Mouse (Mus musculus) CD4-positive, CD25-positive, alpha-beta regulatory T cell, adult 2 months (primary cell): ENCODE measurements at regions not wholly inside any gene's neighbourhood (a gene's known extent, or its start where the extent isn't known, plus 50 kb on each side); places are given as distances from the start of the nearest gene placed in this dataset.

Experiments
- DNase-seq: peaks from one replicate; pipeline ENCODE4 v3.0.0-alpha.2; 2012; ENCODE audit warnings: low read depth, low spot score

- no peak for DNase-seq
Observed at GRCm38 (mm10) chr8:89658998-89659944, 615.3 kb upstream of the Sall1 start.

GRCm38 (mm10) chr8:89655369-89655768 lies 611.4 kb upstream of the Sall1 start:
- no peak for DNase-seq

DNA sequence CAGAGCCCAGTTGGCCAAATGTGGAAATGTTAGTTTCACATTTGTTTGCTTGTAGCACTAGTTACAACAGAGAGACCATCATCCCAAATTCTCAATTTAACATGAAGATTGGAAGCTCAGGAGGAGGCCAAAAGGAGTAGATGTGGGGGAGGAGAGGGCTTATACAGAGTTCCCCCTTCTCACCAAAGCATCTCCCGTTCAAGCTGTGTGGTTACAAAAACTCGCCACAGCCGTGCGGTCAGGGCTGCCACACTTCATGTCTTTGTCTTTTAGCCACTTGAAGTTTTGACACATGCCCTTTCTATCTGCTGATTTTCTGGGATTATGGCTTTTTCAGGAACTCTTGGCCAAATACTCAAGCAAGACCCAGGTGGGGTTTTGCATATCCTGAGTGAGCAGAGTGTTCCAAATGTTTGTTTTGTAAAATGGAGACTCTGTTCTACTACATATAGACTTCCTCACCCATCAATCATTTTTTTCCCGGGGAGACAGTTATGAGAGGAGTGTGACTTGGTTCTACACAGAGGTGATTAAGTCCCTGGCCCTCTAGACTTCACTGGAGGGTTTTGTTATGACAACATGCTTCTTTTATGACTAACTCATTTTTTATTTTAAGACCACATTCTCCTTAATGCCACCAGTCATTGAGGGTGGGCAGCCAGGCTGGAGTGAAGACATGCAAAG lies 605.4 kb upstream of the Sall1 start:
- no peak for DNase-seq

GRCm38 (mm10) chr8:89646946-89647345 lies 603.0 kb upstream of the Sall1 start:
- no peak for DNase-seq

GRCm38 (mm10) chr8:89641339-89641738 lies 597.4 kb upstream of the Sall1 start:
- DNase-seq: no peak

DNA sequence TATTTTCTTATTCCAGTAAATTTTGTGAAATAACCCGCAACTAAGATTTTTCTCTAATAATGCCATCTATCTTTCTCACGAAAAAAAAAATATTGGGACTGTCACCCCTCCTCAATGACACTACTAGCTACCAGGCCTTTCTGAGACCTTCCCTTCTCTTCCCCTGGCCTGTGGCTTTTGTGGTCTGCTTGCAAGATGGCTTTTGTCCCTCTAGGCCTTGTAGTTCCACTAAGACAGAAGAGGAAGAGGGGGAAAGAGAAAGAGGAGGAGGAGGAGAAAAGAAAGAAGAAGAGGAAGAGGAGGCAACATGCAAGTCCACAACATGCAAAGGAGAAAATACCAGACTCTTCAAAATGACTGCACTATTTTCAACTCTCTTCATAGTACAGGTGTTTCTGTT lies 590.9 kb upstream of the Sall1 start:
- DNase-seq: no peak

- DNase-seq: no peak
Observed at GRCm38 (mm10) chr8:89632304-89632703, 588.3 kb upstream of the Sall1 start.

GRCm38 (mm10) chr8:89630540-89630939 lies 586.6 kb upstream of the Sall1 start:
- no peak for DNase-seq

- DNase-seq: no peak
Observed at GRCm38 (mm10) chr8:89618089-89618488, 574.1 kb upstream of the Sall1 start.

GRCm38 (mm10) chr8:89615863-89616558 lies 572.0 kb upstream of the Sall1 start:
- no peak for DNase-seq

DNA sequence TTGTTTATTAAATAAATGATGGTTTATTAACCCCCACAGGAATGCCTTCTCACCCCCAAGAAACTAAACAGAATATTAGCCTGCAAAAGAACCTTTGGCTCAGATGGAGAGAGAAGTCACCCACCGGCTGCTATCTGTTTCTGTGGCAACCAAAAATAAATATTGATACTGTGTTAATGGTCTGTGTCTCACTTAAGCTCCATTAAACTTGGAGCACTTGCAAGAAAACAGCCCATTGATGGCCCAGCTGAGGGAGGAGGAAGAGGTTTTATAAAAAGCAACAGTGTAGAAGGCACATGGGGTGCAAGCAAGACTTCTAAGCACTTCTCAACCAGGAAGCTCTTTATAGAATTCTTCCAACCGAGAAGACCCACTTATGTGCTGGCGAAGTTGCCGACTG lies 565.1 kb upstream of the Sall1 start:
- no peak for DNase-seq

GRCm38 (mm10) chr8:89605905-89606468 lies 562.0 kb upstream of the Sall1 start:
- no peak for DNase-seq

- no peak for DNase-seq
Observed at GRCm38 (mm10) chr8:89604461-89604860, 560.5 kb upstream of the Sall1 start.

- DNase-seq: no peak
Observed at GRCm38 (mm10) chr8:89596380-89596779, 552.4 kb upstream of the Sall1 start.

- no peak for DNase-seq
Observed at GRCm38 (mm10) chr8:89583091-89583490, 539.1 kb upstream of the Sall1 start.

DNA sequence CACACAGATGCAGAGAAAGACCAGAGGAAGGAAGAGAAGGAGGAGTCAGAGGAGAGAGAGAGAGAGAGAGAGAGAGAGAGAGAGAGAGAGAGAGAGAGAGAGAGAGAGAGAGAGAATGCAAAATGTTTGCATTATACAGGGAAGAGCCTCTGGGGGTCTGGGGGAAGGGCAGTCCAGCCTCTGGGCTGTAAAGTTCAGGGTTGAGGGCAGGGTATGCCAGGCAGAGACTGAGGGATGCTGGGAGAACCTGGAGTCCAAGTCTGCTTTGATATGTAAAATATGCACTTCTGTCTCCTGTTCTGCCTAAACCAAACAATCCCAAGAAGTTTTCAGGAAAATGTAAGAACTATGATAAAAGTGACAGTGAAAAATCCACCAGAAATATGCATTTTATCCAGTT lies 538.6 kb upstream of the Sall1 start:
- no peak for DNase-seq

DNA sequence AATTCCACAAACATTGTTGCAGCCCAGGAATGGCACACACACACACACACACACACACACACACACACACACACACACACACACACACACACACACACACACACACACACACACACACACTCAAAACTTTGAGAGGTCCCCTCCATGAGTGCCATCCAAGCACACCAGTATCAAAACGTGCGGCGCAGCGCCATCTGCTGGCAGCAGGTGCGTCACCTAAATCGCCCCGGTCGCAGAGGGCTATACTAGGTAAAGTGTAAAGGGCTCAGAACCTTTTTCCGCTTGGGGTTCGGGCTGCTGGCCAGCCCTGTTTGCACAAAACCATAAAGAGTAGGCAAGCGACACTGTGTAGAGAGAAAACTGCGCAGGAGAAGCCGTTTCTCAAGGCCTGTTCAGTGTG lies 527.9 kb upstream of the Sall1 start:
- peak; percentile 16 for DNase-seq

DNA sequence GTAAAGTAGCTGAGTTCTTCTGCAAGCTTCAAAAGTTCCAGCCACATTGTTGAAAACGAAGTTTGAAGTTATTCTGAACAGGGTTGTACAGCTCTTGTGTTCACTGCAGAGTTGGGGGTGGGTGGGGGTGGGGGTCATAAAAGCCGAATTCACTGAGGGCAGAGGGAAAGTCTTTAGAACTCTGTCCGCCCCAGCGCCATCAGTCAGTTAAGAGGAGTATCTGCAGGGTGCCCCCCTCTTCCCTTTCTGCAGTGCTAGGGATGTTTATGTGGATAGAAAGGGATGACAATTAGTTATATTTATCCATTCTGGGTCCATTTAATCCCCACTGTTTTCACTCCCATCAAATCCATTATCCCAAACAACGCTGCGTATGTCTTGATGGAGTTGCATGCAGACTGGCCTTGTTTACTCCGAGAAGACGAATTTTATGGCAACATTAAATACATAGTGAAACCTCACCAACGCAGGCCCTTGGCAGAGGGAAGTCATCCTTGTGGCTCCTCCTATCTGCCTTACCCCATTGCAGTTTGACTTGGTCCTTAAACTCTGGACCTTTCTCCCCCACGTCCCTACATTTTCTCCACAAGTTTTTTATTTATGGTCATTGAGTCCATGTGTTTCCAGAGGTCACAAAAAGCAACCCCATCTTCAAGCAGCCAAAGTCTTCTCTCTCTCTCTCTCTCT lies 526.8 kb upstream of the Sall1 start:
- no peak for DNase-seq

DNA sequence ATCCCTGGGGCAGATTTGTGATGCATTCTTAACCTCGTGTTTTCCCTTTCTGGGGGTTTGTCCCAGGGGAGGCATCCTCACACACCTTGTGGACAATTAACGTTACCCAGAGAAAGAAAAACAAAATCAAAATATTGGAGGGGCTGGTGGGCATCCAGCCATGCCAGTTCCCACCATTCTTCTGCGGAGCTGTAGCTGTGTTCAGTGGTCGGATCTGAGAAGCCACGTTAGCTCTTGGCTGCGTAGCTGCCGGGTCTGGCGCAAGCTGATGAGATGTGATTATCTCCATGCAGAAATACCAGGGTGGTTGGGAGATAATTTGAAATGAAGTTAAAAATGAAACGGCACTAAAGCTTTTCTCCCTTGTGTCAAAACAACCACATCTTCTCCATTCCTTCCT lies 525.4 kb upstream of the Sall1 start:
- no peak for DNase-seq

DNA sequence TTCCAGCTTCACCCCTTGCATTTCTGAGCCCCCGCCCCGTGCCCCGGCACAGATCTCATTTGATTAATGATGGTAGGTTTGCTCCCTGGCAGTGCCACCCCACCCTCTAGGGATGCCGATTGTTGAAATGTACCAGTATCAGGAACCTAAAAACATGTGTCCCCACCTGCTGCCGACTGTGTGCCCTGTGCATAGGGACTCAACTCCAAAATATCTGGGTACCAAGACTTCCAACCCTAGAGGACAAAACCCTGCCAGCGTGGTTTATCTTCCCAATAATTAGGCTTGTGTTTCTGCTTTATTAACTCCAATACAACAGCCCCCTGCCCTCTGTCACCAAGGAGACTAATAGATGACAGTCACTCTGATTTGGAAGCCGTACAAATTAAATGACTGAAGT lies 524.7 kb upstream of the Sall1 start:
- no peak for DNase-seq

GRCm38 (mm10) chr8:89566986-89567385 lies 523.0 kb upstream of the Sall1 start:
- no peak for DNase-seq
